Comparison of ENCODE assay signal across 9 mouse cellular contexts in the genomic region with DNA sequence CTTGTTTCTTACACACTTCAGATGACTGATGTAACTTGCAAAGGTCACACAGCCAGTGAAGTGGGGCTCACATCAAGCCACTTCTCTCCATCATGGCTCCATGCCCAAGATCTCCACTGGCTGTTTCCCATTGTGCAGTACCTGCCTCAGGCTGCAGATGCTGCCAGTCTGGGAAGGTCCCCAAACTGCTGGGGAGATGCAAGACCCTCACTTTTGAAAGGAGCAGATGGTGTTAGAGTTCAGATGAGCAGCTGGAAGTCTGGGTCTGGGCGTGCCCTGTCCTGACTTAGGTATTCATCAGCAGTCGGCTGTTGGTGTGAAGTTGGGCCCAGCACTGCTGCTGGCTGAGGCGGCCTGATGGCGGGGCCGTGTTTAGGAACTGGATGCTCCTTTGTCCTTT.
DNase-seq lines count a peak whose midpoint lies in the region; ATAC-seq and TF ChIP-seq lines count a peak whose summit lies in the region.
"Had no signal": no experiment of that assay in that cellular context is flagged by ENCODE, and none has a peak within 500 bp of the region (broad histone marks: within the 10 kb centered on the region; RNA-seq: fewer than 3 reads in every experiment).

No protein-coding gene starts in this region.

- DNase-seq in lung, embryonic 14.5 days: peak; percentile 13
- DNase-seq in lung, adult 18-20 months: no peak
- no peak for DNase-seq in forebrain, embryonic 11.5 days (ENCODE audit: low spot score)
- DNase-seq in hindbrain, embryonic 11.5 days (ENCODE audit: low spot score): peak; percentile 27
- no peak for DNase-seq in midbrain, embryonic 14.5 days
- no peak for DNase-seq in lung, postnatal 10 days
- DNase-seq in spleen, postnatal 10 days (ENCODE audit: low spot score in 2 of 2): no peak
- DNase-seq: right cerebral cortex, postnatal 4 days had no signal

- no peak overlapping the region for H3K4me3 ChIP-seq in lung, embryonic 14.5 days (ENCODE audit: low read depth, low read length)
- no peak overlapping the region for H3K4me3 ChIP-seq in forebrain, embryonic 11.5 days (ENCODE audit: low read depth, low read length)
- no peak overlapping the region for H3K4me3 ChIP-seq in hindbrain, embryonic 11.5 days (ENCODE audit: low read depth, low read length)
- no peak overlapping the region for H3K4me3 ChIP-seq in midbrain, embryonic 14.5 days (replicated peaks; ENCODE audit: low read depth, low read length)
- H3K4me3 ChIP-seq: lung, embryonic 15.5 days had no signal

- no peaks in the 10 kb centered on the region for H3K36me3 ChIP-seq in lung, embryonic 14.5 days (ENCODE audit: insufficient read depth)
- H3K36me3 ChIP-seq in forebrain, embryonic 11.5 days (ENCODE audit: control insufficient read depth, insufficient read depth, low read length): no peaks in the 10 kb centered on the region
- H3K36me3 ChIP-seq in hindbrain, embryonic 11.5 days (ENCODE audit: control insufficient read depth, insufficient read depth, low read length): no peaks in the 10 kb centered on the region
- H3K36me3 ChIP-seq in midbrain, embryonic 14.5 days (ENCODE audit: control insufficient read depth, insufficient read depth, low read length): no peaks in the 10 kb centered on the region
- H3K36me3 ChIP-seq: lung, embryonic 15.5 days had no signal

- WGBS in lung, embryonic 14.5 days: 44% methylated on average over 5 of the region's 5 CpGs
- WGBS in forebrain, embryonic 11.5 days: 55% methylated on average over 5 of the region's 5 CpGs
- WGBS in hindbrain, embryonic 11.5 days: 31% methylated on average over 5 of the region's 5 CpGs
- 37% methylated on average over 5 of the region's 5 CpGs for WGBS in midbrain, embryonic 14.5 days

- H3K9me3 ChIP-seq in lung, embryonic 14.5 days (ENCODE audit: low read depth, low read length): no peaks in the 10 kb centered on the region
- no peaks in the 10 kb centered on the region for H3K9me3 ChIP-seq in forebrain, embryonic 11.5 days (ENCODE audit: control insufficient read depth, low read length)
- no peaks in the 10 kb centered on the region for H3K9me3 ChIP-seq in hindbrain, embryonic 11.5 days (ENCODE audit: control insufficient read depth, low read length)
- no peaks in the 10 kb centered on the region for H3K9me3 ChIP-seq in midbrain, embryonic 14.5 days (ENCODE audit: control insufficient read depth, low read length)
- H3K9me3 ChIP-seq: lung, embryonic 15.5 days had no signal

- H3K4me2 ChIP-seq in lung, embryonic 14.5 days: no peak overlapping the region
- H3K4me2 ChIP-seq in forebrain, embryonic 11.5 days (ENCODE audit: low read depth, low read length, severe bottlenecking): no peak overlapping the region
- H3K4me2 ChIP-seq in hindbrain, embryonic 11.5 days (replicated peaks; ENCODE audit: low read depth, low read length): no peak overlapping the region
- H3K4me2 ChIP-seq in midbrain, embryonic 14.5 days (ENCODE audit: low read length): no peak overlapping the region

- H3K27me3 ChIP-seq in lung, embryonic 14.5 days (ENCODE audit: insufficient read depth, low read length): no peaks in the 10 kb centered on the region
- no peaks in the 10 kb centered on the region for H3K27me3 ChIP-seq in forebrain, embryonic 11.5 days (ENCODE audit: control insufficient read depth, insufficient read depth, low read length)
- H3K27me3 ChIP-seq in hindbrain, embryonic 11.5 days (ENCODE audit: control insufficient read depth, insufficient read depth, low read length): no peaks in the 10 kb centered on the region
- H3K27me3 ChIP-seq in midbrain, embryonic 14.5 days (ENCODE audit: control insufficient read depth, insufficient read depth, low read length): no peaks in the 10 kb centered on the region
- H3K27me3 ChIP-seq: lung, embryonic 15.5 days had no signal

- H3K27ac ChIP-seq in lung, embryonic 14.5 days (ENCODE audit: low read depth): no peak overlapping the region
- no peak overlapping the region for H3K27ac ChIP-seq in forebrain, embryonic 11.5 days (ENCODE audit: low read depth, low read length)
- no peak overlapping the region for H3K27ac ChIP-seq in hindbrain, embryonic 11.5 days (ENCODE audit: low read depth, low read length)
- peak overlapping the region; percentile 57; the same call in 1 of the 2 replicates for H3K27ac ChIP-seq in midbrain, embryonic 14.5 days (replicated peaks; ENCODE audit: low read depth, low read length)

- ATAC-seq in lung, embryonic 14.5 days (ENCODE audit: insufficient read depth): no peak
- ATAC-seq in forebrain, embryonic 11.5 days (replicated peaks; ENCODE audit: low FRiP score): 0 out of 2 replicates have a peak, but pooled peaks have one; percentile 29
- ATAC-seq in hindbrain, embryonic 11.5 days (ENCODE audit: low FRiP score): peak; percentile 37; the same call in 1 of the 2 replicates
- ATAC-seq in midbrain, embryonic 14.5 days (ENCODE audit: low FRiP score, low TSS enrichment): no peak

- no peak for TF ChIP-seq CTCF in lung, embryonic 14.5 days (IDR thresholded peaks at IDR 0.05; ENCODE audit: low read depth)

- H3K9ac ChIP-seq in lung, embryonic 14.5 days: no peak overlapping the region
- H3K9ac ChIP-seq in forebrain, embryonic 11.5 days (ENCODE audit: low read length): no peak overlapping the region
- H3K9ac ChIP-seq in hindbrain, embryonic 11.5 days (ENCODE audit: low read depth, low read length): no peak overlapping the region
- H3K9ac ChIP-seq in midbrain, embryonic 14.5 days (replicated peaks; ENCODE audit: low read length): no peak overlapping the region
- H3K9ac ChIP-seq: lung, embryonic 15.5 days had no signal

- H3K4me1 ChIP-seq in lung, embryonic 14.5 days (ENCODE audit: insufficient read depth): peaks cover 8% of the 10 kb centered on the region; the same call in 1 of the 2 replicates
- peaks cover 11% of the 10 kb centered on the region; the same call in 1 of the 2 replicates for H3K4me1 ChIP-seq in forebrain, embryonic 11.5 days (replicated peaks; ENCODE audit: control insufficient read depth, insufficient read depth, low read length)
- H3K4me1 ChIP-seq in hindbrain, embryonic 11.5 days (replicated peaks; ENCODE audit: control insufficient read depth, insufficient read depth, low read length): peaks cover 10% of the 10 kb centered on the region; the same call in 1 of the 2 replicates
- peaks cover 39% of the 10 kb centered on the region for H3K4me1 ChIP-seq in midbrain, embryonic 14.5 days (ENCODE audit: control insufficient read depth, insufficient read depth, low read length)

Comparison
In these comparisons a context has a peak if more than half of its experiments do, and no peak if none do; other contexts are left out.
1. DNase-seq: peak in lung, embryonic 14.5 days (single experiment) and hindbrain, embryonic 11.5 days (single experiment); none in lung, adult 18-20 months (0 of 2), forebrain, embryonic 11.5 days (single experiment), midbrain, embryonic 14.5 days (single experiment), lung, postnatal 10 days (single experiment) and spleen, postnatal 10 days (0 of 2).
2. ATAC-seq: peak in forebrain, embryonic 11.5 days (single experiment) and hindbrain, embryonic 11.5 days (single experiment); none in lung, embryonic 14.5 days (single experiment) and midbrain, embryonic 14.5 days (single experiment).